Mouse (Mus musculus) small intestine, adult 2 months (tissue): ENCODE measurements around the gene Abcd3. TPM values are rescaled to one million over a fixed set of nuclear protein-coding genes. Genes with fewer than 3 reads are reported as not detected.

ENCODE experiments used
- H3K27ac ChIP-seq: fragments of 200-500 bp; 2 replicates; pipeline ENCODE4 v1.5.1; 2012; ENCODE audit warnings: low read depth, low read length, control low read depth, inconsistent platforms; ENCODE audit not compliant: insufficient read depth
- H3K27me3 ChIP-seq: fragments of 200-500 bp; 2 replicates; pipeline ENCODE4 v1.6.1; 2012; ENCODE audit warnings: mild to moderate bottlenecking, moderate library complexity, low read length, inconsistent platforms; ENCODE audit not compliant: control insufficient read depth, insufficient read depth
- H3K36me3 ChIP-seq: fragments of 200-500 bp; 2 replicates; pipeline ENCODE4 v1.6.1; 2012; ENCODE audit warnings: mild to moderate bottlenecking, low read length, control low read depth, inconsistent platforms; ENCODE audit not compliant: control insufficient read depth, insufficient read depth
- H3K4me1 ChIP-seq: fragments of 200-500 bp; 2 replicates; pipeline ENCODE4 v1.6.1; 2012; ENCODE audit warnings: low read length, inconsistent platforms, mixed read lengths; ENCODE audit not compliant: control insufficient read depth, insufficient read depth, insufficient read length
- H3K4me3 ChIP-seq: fragments of 200-500 bp; 2 replicates; pipeline ENCODE4 v1.5.1; 2012; ENCODE audit warnings: low read depth, mild to moderate bottlenecking, control low read depth, inconsistent platforms, low read length, moderate library complexity
- CTCF ChIP-seq: fragments of 200-500 bp; IDR thresholded peaks from 2 replicates; pipeline ENCODE4 v1.5.1; 2012; ENCODE audit warnings: low read depth, mild to moderate bottlenecking, control low read depth, inconsistent platforms, low read length, moderate library complexity, mixed read lengths; ENCODE audit not compliant: insufficient replicate concordance, insufficient read length; ENCODE audit errors: extremely low read depth
- POLR2A ChIP-seq: fragments of 200-500 bp; IDR thresholded peaks from 2 replicates; pipeline ENCODE4 v1.6.1; 2012; ENCODE audit warnings: low read depth, mild to moderate bottlenecking, control low read depth, inconsistent platforms, low read length, moderate library complexity
- WGBS: fragments of 180-500 bp; shearing (Covaris S2); methylation state at CpG from one replicate; pipeline ENCODE4 v1.1.7; 2018; 5-methylcytosine and 5-hydroxymethylcytosine counted together
- polyA plus RNA-seq: library from polyadenylated mRNA; depleted of rRNA; stranded (reverse); fragments of >200 nt; gene quantifications from 2 replicates; pipeline ENCODE4 v1.2.3, GENCODE M21; 2012

Abcd3 gene
- polyA plus RNA-seq, 1 experiment, result 13.0 TPM

GRCm38 (mm10) chr3:121818736-121819396 is 3.8 kb upstream of the Abcd3 start:
- Histone ChIP-seq H3K4me3 (no peak overlapping the region), H3K27me3 (no peaks in the 10 kb centered on the region), H3K27ac (peak overlapping the region; percentile 98), H3K36me3 (no peaks in the 10 kb centered on the region), H3K4me1 (peaks cover 32% of the 10 kb centered on the region)
- 54% methylated on average over 10 of the region's 10 CpGs for WGBS
- TF ChIP-seq POLR2A (no peak), CTCF (no peak)

DNA sequence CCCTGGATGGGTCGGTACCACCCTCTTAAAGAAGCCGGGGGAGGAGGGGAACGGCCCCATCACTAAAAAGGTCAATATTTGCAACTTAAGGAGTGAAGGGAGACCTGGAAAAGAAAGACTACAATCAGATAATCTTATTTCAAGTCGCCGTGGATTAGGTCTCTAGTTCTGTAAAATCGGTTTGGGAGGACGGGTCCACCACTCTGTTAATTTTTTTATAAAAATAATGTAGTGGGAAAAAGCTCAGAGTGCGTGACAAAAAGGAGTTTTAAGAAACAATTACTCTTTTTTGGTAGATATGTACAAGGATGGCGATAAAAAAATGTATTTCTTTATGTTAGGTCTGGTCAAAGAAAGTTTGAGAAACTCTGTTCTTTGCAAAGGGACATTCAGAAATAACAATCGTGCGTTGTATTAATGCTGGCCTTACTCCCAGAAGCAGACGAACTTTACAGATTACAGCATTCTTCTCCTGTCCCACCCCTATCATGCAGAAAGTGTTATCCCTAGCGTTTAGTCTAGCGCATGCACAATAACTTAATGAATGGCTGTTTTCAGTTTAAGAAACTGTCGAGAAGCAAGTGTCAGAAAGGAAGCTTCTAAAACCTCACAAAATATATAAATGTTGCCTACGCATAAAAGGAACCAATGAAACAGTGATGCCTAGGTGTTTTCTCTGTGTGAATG is 590 bp upstream of the Abcd3 start:
- TF ChIP-seq POLR2A, result no peak
- TF ChIP-seq CTCF, result no peak
- 16% methylated on average over 16 of the region's 16 CpGs for WGBS
- Histone ChIP-seq H3K4me1 (peaks cover 28% of the 10 kb centered on the region), H3K27ac (peak overlapping the region; percentile 84), H3K4me3 (peak overlapping the region; percentile 68), H3K27me3 (no peaks in the 10 kb centered on the region), H3K36me3 (no peaks in the 10 kb centered on the region; the same call in 1 of the 2 replicates)

GRCm38 (mm10) chr3:121814413-121814864 is 663 bp downstream of the Abcd3 start:
- TF ChIP-seq POLR2A (no peak), CTCF (no peak)
- Histone ChIP-seq H3K27ac (peak overlapping the region; percentile 84), H3K27me3 (no peaks in the 10 kb centered on the region), H3K4me3 (peak overlapping the region; percentile 68), H3K4me1 (peaks cover 24% of the 10 kb centered on the region), H3K36me3 (no peaks in the 10 kb centered on the region; the same call in 1 of the 2 replicates)
- 1% methylated on average over 28 of the region's 28 CpGs for WGBS

GRCm38 (mm10) chr3:121813834-121814233 is 1.3 kb downstream of the Abcd3 start:
- TF ChIP-seq CTCF, result no peak
- no peak for TF ChIP-seq POLR2A
- Histone ChIP-seq H3K4me1 (peaks cover 18% of the 10 kb centered on the region; the same call in 1 of the 2 replicates), H3K36me3 (no peaks in the 10 kb centered on the region; the same call in 1 of the 2 replicates), H3K27me3 (no peaks in the 10 kb centered on the region), H3K27ac (no peak overlapping the region; the same call in 1 of the 2 replicates), H3K4me3 (peak overlapping the region; percentile 25; the same call in 1 of the 2 replicates)
- 32% methylated on average over 5 of the region's 5 CpGs for WGBS

DNA sequence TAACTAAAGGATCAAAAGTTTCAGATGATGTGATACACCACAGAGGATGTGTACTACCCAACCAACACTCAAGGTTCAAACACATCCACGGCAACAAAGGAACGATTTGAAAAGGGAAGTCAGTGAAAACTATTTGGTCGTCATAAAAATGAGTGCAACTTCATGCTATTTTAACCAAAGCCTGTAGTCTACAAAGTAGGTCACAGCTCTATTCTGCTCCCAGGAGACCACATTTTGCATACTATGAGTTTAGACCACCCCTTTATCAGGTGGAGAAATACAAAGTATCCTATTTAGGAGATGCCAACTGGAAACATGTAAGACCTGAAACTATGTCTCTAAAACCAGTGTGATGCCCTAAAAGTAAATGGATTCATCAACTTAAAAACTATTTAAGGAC is 6.9 kb downstream of the Abcd3 start:
- WGBS, result 63% methylated on average over 3 of the region's 3 CpGs
- H3K4me3 ChIP-seq, result no peak overlapping the region

DNA sequence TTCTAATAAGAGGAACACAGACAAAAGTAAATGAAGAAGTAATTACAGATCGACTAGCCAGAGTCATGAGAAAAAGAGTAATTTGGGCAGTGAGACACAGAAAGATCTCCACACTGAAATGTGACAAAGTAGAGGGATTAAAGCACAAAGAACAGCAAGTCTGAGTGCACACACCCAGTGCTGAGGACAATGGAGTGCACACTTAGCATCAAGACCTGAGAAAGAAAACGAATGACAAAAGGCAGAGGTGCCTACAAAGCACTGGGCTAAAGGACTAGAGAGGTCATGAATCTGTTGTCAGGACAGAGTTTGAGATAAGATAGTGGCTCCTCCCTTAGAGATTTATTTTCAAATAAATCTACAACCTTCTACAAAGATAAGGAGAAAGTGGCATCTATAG is 20.9 kb downstream of the Abcd3 start:
- TF ChIP-seq CTCF (no peak), POLR2A (no peak)

More for the DNA sequence above, 6.9 kb downstream of the Abcd3 start:
- Histone ChIP-seq H3K27me3 (no peaks in the 10 kb centered on the region), H3K27ac (no peak overlapping the region), H3K4me1 (peaks cover 10% of the 10 kb centered on the region; the same call in 1 of the 2 replicates), H3K36me3 (peaks cover 6% of the 10 kb centered on the region)
- no peak for TF ChIP-seq POLR2A
- no peak for TF ChIP-seq CTCF

GRCm38 (mm10) chr3:121792246-121792645 is 22.9 kb downstream of the Abcd3 start:
- no peak overlapping the region for H3K4me3 ChIP-seq
- H3K27me3 ChIP-seq, result no peaks in the 10 kb centered on the region
- TF ChIP-seq POLR2A, result no peak
- no peak for TF ChIP-seq CTCF
- H3K4me1 ChIP-seq, result no peaks in the 10 kb centered on the region
- WGBS, result 73% methylated on average over 4 of the region's 4 CpGs
- peaks cover 16% of the 10 kb centered on the region for H3K36me3 ChIP-seq
- H3K27ac ChIP-seq, result no peak overlapping the region

More for the DNA sequence above, 20.9 kb downstream of the Abcd3 start:
- Histone ChIP-seq H3K27me3 (no peaks in the 10 kb centered on the region), H3K36me3 (peaks cover 12% of the 10 kb centered on the region), H3K4me1 (peaks cover 2% of the 10 kb centered on the region; the same call in 1 of the 2 replicates), H3K27ac (no peak overlapping the region), H3K4me3 (no peak overlapping the region)
- WGBS, result 57% methylated on average over 2 of the region's 2 CpGs
